Mouse (Mus musculus) E14TG2a.4 (cell line): ENCODE measurements around the gene Mgat5.

Source experiments
- H3K27me3 ChIP-seq: 2 replicates; pipeline ENCODE4 v1.6.1; 2014; ENCODE audit warnings: low read length, control low read depth; ENCODE audit not compliant: insufficient read depth
- H3K36me3 ChIP-seq: 2 replicates; pipeline ENCODE4 v1.6.1; 2014; ENCODE audit warnings: low read length, control low read depth; ENCODE audit not compliant: insufficient read depth
- H3K4me1 ChIP-seq: replicated peaks from 2 replicates; pipeline ENCODE4 v1.6.1; 2014; ENCODE audit warnings: low read depth, low read length, control low read depth
- H3K4me3 ChIP-seq: replicated peaks from 2 replicates; pipeline ENCODE4 v1.5.1; 2014; ENCODE audit warnings: mild to moderate bottlenecking, low read length
- H3K9me3 ChIP-seq: 2 replicates; pipeline ENCODE4 v1.6.1; 2014; ENCODE audit warnings: low read length, control low read depth
- CTCF ChIP-seq: conservative IDR thresholded peaks from 2 replicates; pipeline ENCODE4 v1.5.1; 2014; ENCODE audit warnings: low read length
- NANOG ChIP-seq: IDR thresholded peaks from 2 replicates; pipeline ENCODE4 v1.6.1; 2014; ENCODE audit warnings: borderline replicate concordance, low read length, mixed read lengths
- POU5F1 ChIP-seq: IDR thresholded peaks from 2 replicates; pipeline ENCODE4 v1.6.1; 2014; ENCODE audit warnings: low read length, borderline replicate concordance

Gene Mgat5

DNA sequence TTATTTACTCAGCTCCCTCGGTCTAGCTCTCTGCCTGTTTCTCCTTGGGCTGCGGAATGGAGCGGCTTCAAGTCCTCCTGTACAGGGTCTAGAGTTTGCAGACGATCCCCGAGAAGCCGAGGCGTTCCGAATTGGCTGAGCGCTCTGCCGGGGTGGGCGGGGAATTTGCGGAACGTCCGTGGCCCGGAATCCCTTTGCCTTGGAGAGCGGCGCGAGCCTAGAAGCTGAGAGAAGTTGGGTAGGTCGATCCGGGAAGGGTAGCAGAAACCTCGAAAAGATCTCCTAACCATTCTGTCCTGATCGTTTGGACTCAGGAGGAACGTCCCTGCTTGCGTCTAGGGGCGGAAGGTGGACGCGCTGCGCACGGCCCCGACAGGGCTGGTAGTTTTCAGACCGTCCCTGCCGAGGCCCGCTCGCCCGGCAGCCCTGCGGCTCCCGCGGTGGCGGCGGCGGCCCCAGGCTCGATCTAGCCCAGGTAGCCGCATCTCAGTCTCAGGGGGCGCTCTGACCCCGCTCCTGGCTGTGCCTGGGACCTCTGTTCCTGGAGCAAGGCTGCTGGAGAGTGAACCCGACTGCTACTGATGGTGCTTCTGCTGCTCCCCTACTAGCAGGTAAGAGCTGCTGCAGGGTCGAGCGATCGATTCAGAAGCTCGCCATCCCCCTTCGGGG is at the start of gene Mgat5:
TSS of gene Mgat5 (plus strand) at position 199 of the 669 bp plus-strand sequence.
- TF ChIP-seq NANOG: no peak
- Histone ChIP-seq H3K4me1 (peaks cover 23% of the 10 kb centered on the region), H3K9me3 (no peaks in the 10 kb centered on the region), H3K27me3 (peaks cover 20% of the 10 kb centered on the region), H3K36me3 (no peaks in the 10 kb centered on the region), H3K4me3 (peak within 1 kb of the TSS; percentile 92)

DNA sequence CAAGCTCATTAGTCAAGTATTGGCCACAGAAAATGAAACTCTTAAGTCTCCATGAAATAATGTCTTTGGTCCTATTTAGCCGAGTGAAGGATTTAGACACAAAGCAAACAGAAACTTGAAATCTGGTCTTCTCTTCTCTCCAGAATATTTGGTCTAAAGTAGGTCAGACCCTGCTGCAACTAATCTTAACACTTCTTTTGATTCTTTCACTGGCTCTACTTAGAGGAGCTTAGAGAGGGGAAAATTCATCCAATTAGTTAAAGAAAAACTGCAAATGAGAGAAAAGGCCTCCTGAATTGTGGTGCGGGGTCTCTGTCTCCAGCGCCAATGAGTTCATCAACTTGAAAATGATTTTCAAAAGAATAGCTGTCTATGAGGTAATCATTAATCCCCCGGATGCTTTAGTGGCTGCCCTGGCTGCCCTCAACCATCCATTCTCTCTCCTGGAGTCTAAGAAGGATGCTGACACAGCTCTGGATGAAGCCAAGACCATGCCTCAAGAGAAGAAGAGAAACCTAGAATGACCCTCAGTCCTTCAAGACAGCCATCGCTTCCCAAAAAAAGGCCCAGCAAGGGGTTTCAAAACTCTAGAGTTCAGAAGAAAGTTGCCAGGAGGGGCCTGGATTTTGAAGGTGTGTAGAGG is 44.6 kb upstream of the Mgat5 start:
- no peaks in the 10 kb centered on the region for H3K9me3 ChIP-seq
- no peaks in the 10 kb centered on the region for H3K4me1 ChIP-seq
- TF ChIP-seq POU5F1 (no peak), NANOG (no peak), CTCF (no peak)
- H3K36me3 ChIP-seq: no peaks in the 10 kb centered on the region
- no peak overlapping the region for H3K4me3 ChIP-seq
- H3K27me3 ChIP-seq: no peaks in the 10 kb centered on the region

DNA sequence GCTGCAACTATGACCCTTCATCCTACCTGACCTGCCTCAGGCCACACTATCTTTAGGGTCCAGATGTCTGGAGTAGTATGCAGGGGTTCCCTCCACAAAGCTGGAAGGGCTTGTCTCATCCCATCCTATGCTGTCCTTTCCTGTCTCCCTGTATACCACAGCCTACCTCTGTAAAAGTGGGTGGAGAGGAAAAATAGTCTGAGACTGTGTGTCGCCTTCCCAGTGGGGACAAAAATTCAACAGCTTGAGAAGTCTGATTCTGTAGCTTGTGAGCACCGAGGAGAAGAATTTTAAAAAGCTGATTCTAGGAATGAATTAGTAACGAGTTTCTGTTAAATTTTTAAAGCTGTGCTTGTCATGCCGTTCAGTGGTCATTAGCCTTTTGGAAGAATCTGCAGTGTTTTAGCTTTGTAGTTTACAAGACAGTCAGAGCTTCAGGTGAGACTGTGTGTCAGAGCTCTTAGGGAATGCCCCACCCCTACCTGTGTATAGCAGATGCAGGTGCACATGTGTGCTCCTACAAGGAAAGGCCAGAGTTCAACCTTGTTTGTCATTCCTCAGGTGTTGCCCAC is 40.1 kb upstream of the Mgat5 start:
- no peaks in the 10 kb centered on the region for H3K36me3 ChIP-seq
- H3K27me3 ChIP-seq: peaks cover 4% of the 10 kb centered on the region; the same call in 1 of the 2 replicates
- peaks cover 23% of the 10 kb centered on the region for H3K4me1 ChIP-seq
- H3K9me3 ChIP-seq: no peaks in the 10 kb centered on the region
- no peak for TF ChIP-seq POU5F1
- no peak for TF ChIP-seq CTCF
- TF ChIP-seq NANOG: no peak
- no peak overlapping the region for H3K4me3 ChIP-seq

DNA sequence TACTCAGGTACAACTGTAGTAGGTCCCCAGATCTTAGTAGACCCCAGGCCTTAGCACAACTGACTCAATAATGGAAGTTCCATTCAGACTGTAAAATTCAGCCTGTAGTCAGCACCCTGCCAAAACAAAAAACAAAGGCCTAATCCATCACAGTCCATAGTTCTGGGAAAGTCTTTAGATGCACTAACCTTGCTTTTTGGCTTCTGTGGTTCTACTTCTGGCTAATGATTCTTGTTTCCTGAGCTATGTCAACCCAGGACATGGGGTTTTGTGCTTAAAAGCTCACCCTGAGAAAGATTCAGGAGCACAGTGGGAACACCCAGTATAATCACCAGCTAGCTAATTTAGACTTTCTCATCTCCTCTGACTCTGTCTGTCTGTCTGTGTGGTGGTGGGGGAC is 38.3 kb upstream of the Mgat5 start:
- H3K4me1 ChIP-seq: peaks cover 37% of the 10 kb centered on the region
- no peak overlapping the region for H3K4me3 ChIP-seq
- H3K27me3 ChIP-seq: peaks cover 4% of the 10 kb centered on the region; the same call in 1 of the 2 replicates
- no peaks in the 10 kb centered on the region for H3K36me3 ChIP-seq
- TF ChIP-seq POU5F1 (no peak), CTCF (no peak), NANOG (no peak)
- H3K9me3 ChIP-seq: no peaks in the 10 kb centered on the region

DNA sequence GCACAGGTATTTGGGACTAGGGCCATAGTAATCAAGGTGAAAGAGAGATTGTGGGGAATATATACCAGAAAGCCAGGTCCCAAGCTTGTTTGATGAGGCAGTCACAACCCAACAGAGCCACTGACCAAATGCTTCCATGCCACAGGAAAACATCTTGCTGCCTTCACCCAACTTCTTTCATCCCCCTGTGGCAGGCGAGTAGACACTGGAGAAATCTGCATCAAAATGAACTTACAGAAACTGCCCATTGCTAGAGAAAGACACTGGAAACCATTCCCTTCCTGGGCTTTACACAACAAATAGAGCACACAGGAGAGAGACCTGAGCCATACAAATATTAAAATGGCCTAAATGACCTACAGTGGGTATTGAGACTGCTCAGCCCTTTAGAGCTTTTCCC is 37.2 kb upstream of the Mgat5 start:
- no peaks in the 10 kb centered on the region for H3K9me3 ChIP-seq
- H3K4me3 ChIP-seq: peak overlapping the region; percentile 49
- H3K4me1 ChIP-seq: peaks cover 46% of the 10 kb centered on the region
- H3K36me3 ChIP-seq: no peaks in the 10 kb centered on the region
- no peak for TF ChIP-seq NANOG
- TF ChIP-seq CTCF: no peak
- TF ChIP-seq POU5F1: no peak; the same call in 1 of the 2 replicates
- H3K27me3 ChIP-seq: peaks cover 7% of the 10 kb centered on the region; the same call in 1 of the 2 replicates

DNA sequence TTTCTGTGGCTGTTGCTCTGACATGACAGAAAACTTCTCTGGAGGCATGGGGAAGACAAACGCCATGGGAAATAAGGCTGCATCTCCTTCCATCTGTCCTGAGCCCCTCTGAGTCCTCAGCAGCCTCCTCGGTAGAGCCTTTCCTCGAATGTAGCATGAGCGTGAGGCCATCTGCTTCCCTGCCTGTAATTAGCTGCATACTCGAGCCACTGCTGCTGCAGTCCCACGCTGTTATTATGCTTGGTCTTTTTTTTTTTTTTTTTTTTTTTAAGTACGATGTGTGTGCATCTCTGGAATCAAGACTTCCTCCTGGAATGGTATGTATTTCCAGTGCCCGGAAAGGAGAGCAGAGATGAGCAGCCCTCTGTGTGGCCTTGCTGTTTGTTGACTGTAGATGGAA is 36.6 kb upstream of the Mgat5 start:
- Histone ChIP-seq H3K9me3 (no peaks in the 10 kb centered on the region), H3K27me3 (peaks cover 7% of the 10 kb centered on the region; the same call in 1 of the 2 replicates), H3K4me3 (peak overlapping the region; percentile 49; the same call in 1 of the 2 replicates), H3K4me1 (peaks cover 51% of the 10 kb centered on the region), H3K36me3 (no peaks in the 10 kb centered on the region)
- TF ChIP-seq POU5F1: no peak
- no peak for TF ChIP-seq NANOG
- TF ChIP-seq CTCF: no peak

DNA sequence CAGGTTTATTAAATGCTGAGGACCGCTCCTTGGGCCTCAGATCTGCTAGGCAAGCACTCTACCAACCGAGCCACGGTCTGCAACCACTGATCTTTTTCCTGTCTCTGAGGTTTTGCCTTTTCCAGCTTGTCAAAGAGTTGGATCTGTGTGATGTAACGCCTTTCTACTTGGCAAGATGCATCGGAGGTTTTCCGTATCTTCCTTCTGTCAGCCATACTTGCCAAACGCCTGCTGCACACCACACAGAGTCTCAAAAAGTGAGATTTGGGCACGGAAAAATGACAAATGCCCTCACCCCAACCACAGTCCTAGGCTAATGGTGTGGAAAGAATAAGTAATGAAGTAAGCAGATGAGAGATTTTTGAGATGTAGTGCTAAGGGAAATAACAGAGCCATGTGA is 35.3 kb upstream of the Mgat5 start:
- Histone ChIP-seq H3K36me3 (no peaks in the 10 kb centered on the region), H3K9me3 (no peaks in the 10 kb centered on the region), H3K27me3 (peaks cover 10% of the 10 kb centered on the region; the same call in 1 of the 2 replicates), H3K4me1 (peaks cover 51% of the 10 kb centered on the region), H3K4me3 (no peak overlapping the region)
- TF ChIP-seq CTCF (no peak), POU5F1 (no peak), NANOG (no peak)

DNA sequence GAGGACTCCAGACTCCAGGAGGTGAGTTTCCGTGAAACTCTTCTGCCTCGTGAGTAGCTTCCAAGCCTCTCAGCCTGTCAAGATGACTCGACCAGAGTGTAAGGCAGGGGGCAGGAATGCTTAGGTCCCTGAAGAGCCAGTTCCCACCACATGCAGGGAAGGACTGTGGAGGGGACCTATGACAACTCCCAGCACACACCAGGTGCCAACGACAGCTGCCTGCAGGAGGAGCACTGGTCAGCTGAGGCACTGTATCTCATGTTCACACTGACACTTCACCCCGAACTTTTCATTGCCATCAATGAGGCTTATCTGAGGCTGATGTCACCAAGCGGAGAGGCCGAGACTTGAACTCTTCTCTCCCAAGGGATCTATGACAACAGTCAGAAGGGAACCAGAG is 33.5 kb upstream of the Mgat5 start:
- H3K27me3 ChIP-seq: peaks cover 10% of the 10 kb centered on the region; the same call in 1 of the 2 replicates
- TF ChIP-seq NANOG: no peak
- TF ChIP-seq CTCF: no peak
- no peak for TF ChIP-seq POU5F1
- H3K4me3 ChIP-seq: no peak overlapping the region
- peaks cover 51% of the 10 kb centered on the region for H3K4me1 ChIP-seq
- no peaks in the 10 kb centered on the region for H3K36me3 ChIP-seq
- no peaks in the 10 kb centered on the region for H3K9me3 ChIP-seq
